Mouse (Mus musculus) liver, postnatal 0 days (tissue): Measurements from ENCODE around the gene Agrp.

Source experiments
- CTCF ChIP-seq: sonication (generic); IDR thresholded peaks from 2 replicates; pipeline ENCODE4 v1.5.1; 2016; ENCODE audit warnings: antibody characterized with exemption, low read depth
- EP300 ChIP-seq: IDR thresholded peaks from 2 replicates; pipeline ENCODE4 v1.6.1; 2016; ENCODE audit warnings: antibody characterized with exemption, low read depth, mild to moderate bottlenecking

- peak; percentile 85 for TF ChIP-seq CTCF
- no peak for TF ChIP-seq EP300
Observed at GRCm38 (mm10) chr8:105533892-105534329, 103.3 kb downstream of the Agrp start.
